Mouse (Mus musculus) ES-E14 (cell line): ENCODE results near the gene Capn11. TPM values are rescaled to one million over a fixed set of nuclear protein-coding genes. Genes with fewer than 3 reads are reported as not detected.

Source experiments
- DNase-seq: peaks from one replicate; pipeline ENCODE4 v3.0.0-alpha.2; 2013; ENCODE audit warnings: low read depth, low spot score
- H3K27ac ChIP-seq: 2 replicates; pipeline ENCODE4 v1.5.1; 2012; ENCODE audit warnings: low read depth, mild to moderate bottlenecking, low read length, moderate library complexity, mixed read lengths; ENCODE audit not compliant: poor library complexity, insufficient read depth, severe bottlenecking
- H3K36me3 ChIP-seq: 2 replicates; pipeline ENCODE4 v1.6.1; 2012; ENCODE audit warnings: mild to moderate bottlenecking, low read length, moderate library complexity, mixed read lengths; ENCODE audit not compliant: control insufficient read depth, poor library complexity, insufficient read depth, severe bottlenecking
- H3K4me1 ChIP-seq, 2 experiments: fragments of 150-350 bp in 1 of 2; sonication (generic) in 1 of 2; 2 replicates each; pipeline ENCODE4 v1.6.1; 2012; ENCODE audit warnings: low read length in 2 of 2, mild to moderate bottlenecking in 1 of 2, mixed read lengths in 1 of 2; ENCODE audit not compliant: control insufficient read depth in 2 of 2, insufficient read depth in 2 of 2, poor library complexity in 1 of 2
- H3K4me3 ChIP-seq, 2 experiments: fragments of 150-350 bp in 1 of 2; sonication (generic) in 1 of 2; 2 replicates each; pipeline ENCODE4 v1.5.1; 2012; ENCODE audit warnings: low read length in 2 of 2, low read depth in 1 of 2, mild to moderate bottlenecking in 1 of 2, mixed read lengths in 1 of 2; ENCODE audit not compliant: insufficient read depth in 1 of 2, poor library complexity in 1 of 2, severe bottlenecking in 1 of 2
- H3K9ac ChIP-seq: 2 replicates; pipeline ENCODE4 v1.6.1; 2012; ENCODE audit warnings: low read depth, mild to moderate bottlenecking, low read length, mixed read lengths; ENCODE audit not compliant: poor library complexity, insufficient read depth, severe bottlenecking
- H3K9me3 ChIP-seq: fragments of 150-350 bp; sonication (generic); 2 replicates; pipeline ENCODE4 v1.6.1; 2012; ENCODE audit warnings: low read depth, mild to moderate bottlenecking, low read length; ENCODE audit not compliant: control insufficient read depth, insufficient read depth
- CHD2 ChIP-seq: IDR thresholded peaks from 2 replicates; pipeline ENCODE4 v1.6.1; 2014; ENCODE audit warnings: mild to moderate bottlenecking, low read depth, low read length, inconsistent platforms
- HCFC1 ChIP-seq: IDR thresholded peaks from 2 replicates; pipeline ENCODE4 v1.6.1; 2012; ENCODE audit warnings: low read length, inconsistent platforms, borderline replicate concordance; ENCODE audit not compliant: insufficient read depth
- MAFK ChIP-seq: IDR thresholded peaks from 2 replicates; pipeline ENCODE4 v1.6.1; 2014; ENCODE audit warnings: mild to moderate bottlenecking, low read depth, low read length, inconsistent platforms; ENCODE audit not compliant: insufficient read depth
- ZC3H11A ChIP-seq: IDR thresholded peaks from 2 replicates; pipeline ENCODE4 v1.6.1; 2012; ENCODE audit warnings: low read depth, mild to moderate bottlenecking, inconsistent platforms, low read length, borderline replicate concordance
- ZNF384 ChIP-seq: IDR thresholded peaks from 2 replicates; pipeline ENCODE4 v1.6.1; 2012; ENCODE audit warnings: low read depth, low read length, inconsistent platforms
- in situ Hi-C, 2 experiments: fragments of 600-800 bp; cut with MboI; formaldehyde crosslinking; loops; one replicate each; pipeline ENCODE4 v1.15.1; 2025; ENCODE audit warnings: low sequenced_read_pairs in 2 of 2, inconsistent platforms in 1 of 2; ENCODE audit not compliant: unreplicated experiment in 2 of 2
- total RNA-seq: library from RNA; depleted of rRNA; stranded (reverse); fragments of 300-350 nt; gene quantifications from 2 replicates; pipeline ENCODE4 v1.2.3, GENCODE M21; 2012; rRNA removed

The Capn11 gene
- 0.48 TPM in 1 of 2 replicates, not detected in the other for total RNA-seq

DNA sequence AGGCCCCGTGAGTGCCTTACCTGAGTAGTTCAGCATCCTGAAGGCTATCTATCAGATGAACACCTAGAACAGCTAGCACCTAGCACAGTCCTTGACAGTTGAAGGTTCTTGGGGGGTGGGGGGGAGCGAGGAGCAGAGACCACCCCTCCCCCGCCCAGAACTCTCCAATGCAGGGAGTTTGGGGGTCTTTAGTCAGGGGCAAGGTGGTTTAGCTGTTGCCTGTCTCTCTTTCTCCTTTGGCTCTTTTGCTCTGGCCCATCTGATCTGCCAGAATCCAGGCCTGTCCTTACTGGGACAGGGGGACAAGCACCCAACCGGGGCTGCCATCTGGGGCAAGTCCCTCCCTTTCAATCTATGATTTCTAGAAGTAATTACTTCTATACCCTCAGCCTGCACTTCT, at the start of gene Capn11:
Gene Capn11 (minus strand): TSS at position 101 of the 400 bp plus-strand sequence.
- in situ Hi-C loops, result no loop called here
- Histone ChIP-seq H3K4me1 (peaks cover 0 to 10% of the 10 kb centered on the region in 2 experiments; a peak in 2 of 4 replicates), H3K36me3 (peaks cover 15% of the 10 kb centered on the region; the same call in 1 of the 2 replicates), H3K9me3 (no peaks in the 10 kb centered on the region), H3K4me3 (no peak within 1 kb of the TSS), H3K27ac (no peak within 1 kb of the TSS), H3K9ac (no peak within 1 kb of the TSS)
- no peak for DNase-seq
- no peak for TF ChIP-seq ZC3H11A
- no peak for TF ChIP-seq MAFK
- no peak for TF ChIP-seq CHD2
- no peak for TF ChIP-seq ZNF384

- no peaks in the 10 kb centered on the region for H3K9me3 ChIP-seq
- no peak for DNase-seq
- H3K4me1 ChIP-seq, result peaks cover 0 to 4% of the 10 kb centered on the region in 2 experiments; a peak in 1 of 4 replicates
- no peaks in the 10 kb centered on the region for H3K36me3 ChIP-seq
- no peak for TF ChIP-seq ZNF384
- TF ChIP-seq CHD2, result no peak
- TF ChIP-seq HCFC1, result no peak
- TF ChIP-seq MAFK, result no peak
- TF ChIP-seq ZC3H11A, result no peak
- H3K27ac ChIP-seq, result no peak overlapping the region
- in situ Hi-C loops, result no loop called here
- peak overlapping the region in 1 of 2 experiments; percentile 57; a peak in 2 of 4 replicates for H3K4me3 ChIP-seq
- H3K9ac ChIP-seq, result no peak overlapping the region
Observed at GRCm38 (mm10) chr17:45708179-45708578, 49.1 kb upstream of the Capn11 start.

GRCm38 (mm10) chr17:45707376-45707775, 48.3 kb upstream of the Capn11 start:
- in situ Hi-C loops, result no loop called here
- no peak overlapping the region for H3K27ac ChIP-seq
- no peaks in the 10 kb centered on the region for H3K36me3 ChIP-seq
- peaks cover 0 to 5% of the 10 kb centered on the region in 2 experiments; a peak in 1 of 4 replicates for H3K4me1 ChIP-seq
- no peak overlapping the region for H3K9ac ChIP-seq
- TF ChIP-seq CHD2 (no peak), ZC3H11A (no peak), HCFC1 (no peak), MAFK (no peak), ZNF384 (no peak)
- no peak overlapping the region for H3K4me3 ChIP-seq
- no peaks in the 10 kb centered on the region for H3K9me3 ChIP-seq
- no peak for DNase-seq

DNA sequence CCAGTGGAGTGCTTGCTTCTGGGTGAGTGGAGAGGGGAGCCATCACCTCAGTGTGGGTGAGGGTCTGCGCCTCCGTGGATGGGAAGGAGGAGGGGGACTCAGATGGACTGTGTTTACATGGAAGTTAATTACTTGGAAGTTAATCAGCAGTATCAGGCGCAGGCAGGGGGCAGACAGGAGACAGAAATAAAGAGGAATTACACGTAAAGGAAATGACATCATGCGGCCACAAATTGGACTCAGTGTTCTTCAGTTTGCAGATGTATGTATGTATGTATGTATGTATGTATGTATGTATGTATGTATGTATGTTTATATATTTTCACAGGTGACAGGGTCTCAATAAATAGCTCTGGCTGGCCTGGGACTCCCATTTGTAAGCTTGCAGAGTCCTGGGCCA, 47.7 kb upstream of the Capn11 start:
- H3K4me3 ChIP-seq, result no peak overlapping the region
- no peak overlapping the region for H3K9ac ChIP-seq
- TF ChIP-seq CHD2 (no peak), ZNF384 (no peak), MAFK (no peak)
- no peaks in the 10 kb centered on the region for H3K36me3 ChIP-seq
- H3K9me3 ChIP-seq, result no peaks in the 10 kb centered on the region
- peaks cover 0 to 5% of the 10 kb centered on the region in 2 experiments; a peak in 1 of 4 replicates for H3K4me1 ChIP-seq
- DNase-seq, result no peak
- in situ Hi-C loops, result no loop called here
- H3K27ac ChIP-seq, result no peak overlapping the region

DNA sequence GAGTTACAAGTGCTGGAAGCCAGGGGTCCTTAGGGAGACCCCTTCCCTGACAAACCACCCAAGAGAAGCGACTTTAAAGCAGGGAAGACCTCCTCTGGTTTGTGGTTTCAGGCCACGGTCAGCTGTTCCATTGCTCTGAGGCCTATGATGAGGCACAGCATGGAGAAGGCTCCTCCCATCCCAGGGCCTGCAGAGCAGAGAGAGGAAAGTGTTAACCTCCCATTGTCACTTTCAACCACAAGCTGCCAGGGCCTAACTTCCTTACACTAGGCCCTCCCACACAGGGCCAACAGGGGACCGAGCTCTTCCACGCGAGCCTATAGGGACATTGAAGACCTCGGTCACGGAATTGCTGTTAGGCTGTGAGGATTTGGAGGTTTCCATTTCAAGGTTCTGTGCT, 44.1 kb upstream of the Capn11 start:
- no peak overlapping the region for H3K4me3 ChIP-seq
- no peak overlapping the region for H3K9ac ChIP-seq
- H3K27ac ChIP-seq, result no peak overlapping the region
- H3K9me3 ChIP-seq, result no peaks in the 10 kb centered on the region
- TF ChIP-seq CHD2 (no peak), ZNF384 (no peak), HCFC1 (no peak), MAFK (no peak), ZC3H11A (no peak)
- H3K36me3 ChIP-seq, result peaks cover 2% of the 10 kb centered on the region; the same call in 1 of the 2 replicates
- DNase-seq, result no peak
- in situ Hi-C loops, result no loop called here
- H3K4me1 ChIP-seq, result peaks cover 0 to 13% of the 10 kb centered on the region in 2 experiments; a peak in 1 of 4 replicates
